Mouse (Mus musculus) C2C12 (cell line): Measurements from ENCODE around the gene Hist1h4a. TPM values are rescaled to one million over a fixed set of nuclear protein-coding genes. Genes with fewer than 3 reads are reported as not detected.
"Not testable (repeated sequence)": the region's sequence is repeated elsewhere in the genome, so short reads cannot be mapped to it uniquely, and the experiment has no call there.

Experiments
- H3K27me3 ChIP-seq: one replicate; pipeline ENCODE4 v1.6.1; 2011; ENCODE audit not compliant: control insufficient read depth, insufficient read depth, insufficient read length
- H3K36me3 ChIP-seq: one replicate; pipeline ENCODE4 v1.6.1; 2011; ENCODE audit not compliant: control insufficient read depth, insufficient read depth
- H3K4me3 ChIP-seq: one replicate; pipeline ENCODE4 v1.5.1; 2011; ENCODE audit warnings: mild to moderate bottlenecking, control low read depth; ENCODE audit not compliant: poor library complexity, insufficient read depth, severe bottlenecking
- H3K79me2 ChIP-seq: one replicate; pipeline ENCODE4 v1.6.1; 2011; ENCODE audit not compliant: control insufficient read depth, insufficient read depth
- H3K79me3 ChIP-seq: one replicate; pipeline ENCODE4 v1.6.1; 2011; ENCODE audit warnings: low read depth, control low read depth
- H3ac ChIP-seq: one replicate; pipeline ENCODE3; 2011; ENCODE audit warnings: low read depth; ENCODE audit not compliant: control insufficient read depth, insufficient read length
- CEBPB ChIP-seq: IDR thresholded peaks from one replicate; pipeline ENCODE4 v1.6.1; 2011; ENCODE audit warnings: low read depth, mild to moderate bottlenecking, control low read depth, moderate library complexity
- CTCF ChIP-seq: IDR thresholded peaks from one replicate; pipeline ENCODE4 v1.5.1; 2011; ENCODE audit not compliant: control insufficient read depth, insufficient read depth, insufficient read length
- FOSL1 ChIP-seq: IDR thresholded peaks from one replicate; pipeline ENCODE4 v1.8.0; 2011; ENCODE audit warnings: mild to moderate bottlenecking, low read length; ENCODE audit not compliant: poor library complexity, insufficient read depth, severe bottlenecking
- MAX ChIP-seq: IDR thresholded peaks from one replicate; pipeline ENCODE4 v1.6.1; 2011; ENCODE audit warnings: mild to moderate bottlenecking, control low read depth
- MYOD1 ChIP-seq: IDR thresholded peaks from one replicate; pipeline ENCODE4 v1.6.1; 2011; ENCODE audit warnings: low read depth; ENCODE audit not compliant: control insufficient read depth, insufficient read length
- MYOG ChIP-seq: IDR thresholded peaks from one replicate; pipeline ENCODE4 v1.6.1; 2011; ENCODE audit not compliant: control insufficient read depth, insufficient read length; ENCODE audit errors: extremely low read depth
- USF1 ChIP-seq: IDR thresholded peaks from one replicate; pipeline ENCODE4 v1.6.1; 2011; ENCODE audit warnings: low read depth, mild to moderate bottlenecking, control low read depth, moderate library complexity
- polyA plus RNA-seq: library from polyadenylated mRNA; unstranded; fragments of >200 nt; fragmentation: generic; extraction: Trizol; gene quantifications from one replicate; pipeline ENCODE4 v1.2.1, GENCODE M21; 2012; ENCODE audit warnings: missing spikeins

Gene Hist1h4a
- polyA plus RNA-seq, 1 experiment: 6.8 TPM

DNA sequence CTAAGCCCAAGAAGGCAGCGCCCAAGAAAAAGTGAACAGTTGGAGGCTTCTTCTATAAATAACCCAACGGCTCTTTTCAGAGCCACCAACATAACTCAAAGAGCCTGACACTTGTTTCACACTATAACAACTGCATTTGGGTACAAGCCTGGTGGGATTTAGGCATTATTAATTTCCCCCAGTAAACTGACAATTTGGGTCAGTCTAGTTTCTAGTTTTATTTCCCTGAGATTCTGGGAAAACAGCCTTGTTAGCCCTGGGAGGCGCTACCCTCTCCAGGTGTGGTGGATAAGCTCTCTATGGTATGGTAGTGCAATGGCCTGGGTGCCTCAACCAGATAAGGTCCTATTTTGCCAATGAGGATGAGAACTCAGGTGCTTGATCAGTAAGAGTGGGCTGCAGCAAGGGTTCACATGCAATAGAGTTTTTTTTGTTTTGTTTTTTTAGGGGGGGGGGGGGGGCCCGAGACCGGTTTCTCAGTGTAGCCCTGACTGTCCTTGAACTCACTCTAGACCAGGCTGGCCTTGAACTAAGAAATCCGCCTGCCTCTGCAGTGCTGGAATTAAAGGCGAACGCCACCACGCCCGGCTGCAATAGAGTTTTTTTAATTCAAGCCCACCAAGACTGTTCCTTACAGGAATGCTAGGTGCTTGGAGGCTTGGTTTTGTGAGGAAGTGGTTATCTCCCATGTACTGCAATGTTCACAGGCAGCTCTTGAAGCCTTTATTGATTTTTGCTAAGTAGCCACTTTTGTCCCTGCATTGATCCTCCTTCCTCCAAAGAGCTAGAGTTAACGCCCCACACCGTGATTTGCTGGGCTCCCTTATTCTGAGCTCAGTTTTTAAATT lies 3.5 kb upstream of the Hist1h4a start:
- peak overlapping the region; percentile 23 for H3K4me3 ChIP-seq
- H3ac ChIP-seq: no peak overlapping the region
- TF ChIP-seq CEBPB: no peak
- no peak for TF ChIP-seq CTCF
- TF ChIP-seq MYOG: no peak
- TF ChIP-seq FOSL1: no peak
- no peak for TF ChIP-seq MAX
- TF ChIP-seq MYOD1: no peak
- no peak for TF ChIP-seq USF1
- no peaks in the 10 kb centered on the region for H3K36me3 ChIP-seq
- H3K79me3 ChIP-seq: no peaks in the 10 kb centered on the region
- H3K79me2 ChIP-seq: no peaks in the 10 kb centered on the region
- H3K27me3 ChIP-seq: no peaks in the 10 kb centered on the region

DNA sequence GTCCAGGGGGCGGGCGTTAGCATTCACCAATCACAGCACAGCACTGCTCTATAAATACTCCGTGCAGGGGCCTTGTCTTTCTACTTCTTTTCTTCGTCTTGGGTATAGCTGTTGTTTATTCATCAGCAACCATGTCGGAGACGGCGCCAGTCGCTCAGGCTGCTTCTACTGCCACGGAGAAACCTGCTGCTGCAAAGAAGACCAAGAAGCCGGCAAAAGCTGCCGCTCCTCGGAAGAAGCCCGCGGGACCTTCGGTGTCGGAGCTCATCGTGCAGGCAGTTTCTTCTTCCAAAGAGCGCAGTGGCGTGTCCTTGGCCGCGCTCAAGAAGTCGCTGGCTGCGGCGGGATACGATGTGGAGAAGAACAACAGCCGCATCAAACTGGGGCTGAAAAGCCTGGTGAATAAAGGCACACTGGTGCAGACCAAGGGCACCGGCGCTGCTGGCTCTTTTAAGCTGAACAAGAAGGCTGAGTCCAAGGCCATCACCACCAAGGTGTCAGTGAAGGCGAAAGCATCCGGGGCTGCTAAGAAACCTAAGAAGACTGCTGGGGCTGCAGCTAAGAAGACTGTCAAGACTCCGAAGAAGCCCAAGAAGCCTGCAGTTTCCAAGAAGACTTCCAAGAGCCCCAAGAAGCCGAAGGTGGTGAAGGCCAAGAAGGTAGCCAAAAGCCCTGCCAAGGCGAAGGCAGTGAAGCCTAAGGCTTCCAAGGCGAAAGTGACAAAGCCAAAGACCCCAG lies 2.7 kb upstream of the Hist1h4a start, which contains the start of gene Hist1h1a:
Hist1h1a (plus strand) TSS at position 81 of the 738 bp plus-strand sequence.
- Histone ChIP-seq H3K4me3 (peak within 1 kb of the TSS; percentile 23), H3K79me2 (no peaks in the 10 kb centered on the region), H3K79me3 (no peaks in the 10 kb centered on the region), H3ac (no peak within 1 kb of the TSS), H3K27me3 (no peaks in the 10 kb centered on the region), H3K36me3 (no peaks in the 10 kb centered on the region)
- TF ChIP-seq CTCF (no peak), USF1 (no peak), MAX (no peak), FOSL1 (no peak)

DNA sequence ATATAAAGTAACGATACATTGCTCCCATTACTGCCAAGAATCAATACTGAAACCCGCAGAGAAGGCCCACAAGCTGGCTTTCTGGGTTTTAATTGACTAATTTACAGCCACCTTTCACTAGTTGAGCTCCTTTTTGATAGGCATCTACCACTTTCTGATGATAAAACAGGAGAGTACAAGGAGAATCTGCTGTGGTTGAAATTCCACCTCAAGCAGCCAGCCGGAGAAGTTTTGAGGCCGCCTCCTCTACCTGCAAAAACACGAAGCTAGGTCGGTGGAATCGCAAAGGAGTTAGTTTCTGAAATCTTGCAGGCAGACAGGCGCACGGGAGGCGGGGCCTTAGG lies 2.2 kb upstream of the Hist1h4a start:
- no peak for TF ChIP-seq MYOD1
- no peak for TF ChIP-seq MAX
- TF ChIP-seq USF1: no peak
- TF ChIP-seq MYOG: no peak
- TF ChIP-seq CTCF: no peak
- no peak for TF ChIP-seq FOSL1
- Histone ChIP-seq H3K79me3 (no peaks in the 10 kb centered on the region), H3K36me3 (no peaks in the 10 kb centered on the region), H3ac (no peak overlapping the region), H3K79me2 (no peaks in the 10 kb centered on the region), H3K27me3 (no peaks in the 10 kb centered on the region), H3K4me3 (peak overlapping the region; percentile 23)

DNA sequence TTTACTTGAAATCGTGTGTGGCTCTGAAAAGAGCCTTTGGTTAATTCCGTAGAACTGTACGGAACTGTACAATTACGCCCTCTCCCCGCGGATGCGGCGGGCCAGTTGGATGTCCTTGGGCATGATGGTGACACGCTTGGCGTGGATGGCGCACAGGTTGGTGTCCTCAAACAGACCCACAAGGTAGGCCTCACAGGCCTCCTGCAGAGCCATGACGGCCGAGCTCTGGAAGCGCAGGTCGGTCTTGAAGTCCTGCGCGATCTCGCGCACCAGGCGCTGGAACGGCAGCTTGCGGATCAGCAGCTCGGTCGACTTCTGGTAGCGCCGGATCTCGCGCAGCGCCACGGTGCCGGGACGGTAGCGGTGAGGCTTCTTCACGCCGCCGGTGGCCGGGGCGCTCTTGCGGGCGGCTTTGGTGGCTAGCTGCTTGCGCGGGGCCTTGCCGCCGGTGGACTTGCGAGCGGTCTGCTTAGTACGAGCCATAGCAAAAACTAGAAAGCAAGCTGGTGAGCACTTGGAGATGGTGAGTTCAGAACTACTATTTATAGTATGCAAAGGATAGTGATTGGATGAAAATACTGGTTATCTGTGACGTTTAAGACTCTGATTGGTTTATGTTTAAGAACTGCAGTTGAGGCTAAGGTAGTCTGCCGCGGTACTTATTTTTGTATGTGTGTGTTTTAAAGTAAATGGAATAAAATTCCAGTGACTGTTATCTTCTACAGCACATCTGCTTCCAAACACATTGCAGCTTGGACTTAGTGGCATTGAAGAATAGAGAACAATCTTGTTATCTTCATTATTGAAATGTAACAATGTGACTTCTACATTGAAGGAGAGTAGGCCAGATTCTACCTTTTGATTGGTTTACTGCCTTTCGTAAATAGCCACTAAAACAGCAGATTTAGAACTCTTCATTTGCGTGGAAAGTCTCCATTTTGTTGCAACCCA lies 1.1 kb upstream of the Hist1h4a start, which contains the start of gene Hist1h3a:
Hist1h3a (minus strand) TSS at position 516 of the 951 bp plus-strand sequence.
- Histone ChIP-seq H3K4me3 (peak within 1 kb of the TSS; percentile 24), H3ac (peak within 1 kb of the TSS; percentile 38)
- H3K36me3 ChIP-seq, H3K27me3 ChIP-seq, H3K79me2 ChIP-seq, H3K79me3 ChIP-seq: not testable (repeated sequence)

DNA sequence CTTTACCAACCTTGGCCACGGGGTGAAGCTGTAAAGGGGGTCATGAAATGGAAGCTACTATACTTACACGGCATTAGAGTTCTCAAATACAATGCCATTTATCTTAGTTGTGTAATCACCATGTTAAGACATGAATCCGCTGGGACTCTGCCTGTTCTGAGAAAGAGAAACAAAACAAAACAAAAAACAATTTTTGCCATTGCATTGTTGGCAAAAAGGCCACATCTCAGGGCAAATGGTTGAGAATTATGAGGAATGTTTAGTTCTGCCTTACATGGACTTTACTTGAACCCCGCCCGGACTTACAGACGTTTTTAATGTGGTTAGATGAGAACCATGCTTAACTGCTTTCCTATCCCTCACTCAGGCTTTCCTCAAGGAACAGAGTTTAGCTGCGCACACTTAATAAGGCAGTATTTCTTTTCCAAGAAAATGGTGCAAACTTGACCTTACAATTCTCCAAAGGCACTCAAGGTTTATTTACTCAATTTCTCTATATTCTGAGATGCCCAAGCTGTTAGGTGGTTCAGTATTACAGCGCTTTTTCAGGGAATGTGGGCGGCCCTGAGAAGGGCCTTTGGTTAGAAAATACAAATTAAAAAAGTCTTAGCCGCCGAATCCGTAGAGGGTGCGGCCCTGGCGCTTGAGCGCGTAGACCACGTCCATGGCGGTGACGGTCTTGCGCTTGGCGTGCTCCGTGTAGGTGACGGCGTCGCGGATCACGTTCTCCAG lies 624 bp downstream of the Hist1h4a start:
- peak overlapping the region; percentile 18 for H3ac ChIP-seq
- no peaks in the 10 kb centered on the region for H3K79me3 ChIP-seq
- no peaks in the 10 kb centered on the region for H3K79me2 ChIP-seq
- TF ChIP-seq FOSL1 (no peak), CEBPB (no peak), CTCF (no peak), MYOD1 (no peak), MAX (no peak), MYOG (no peak), USF1 (no peak)
- H3K27me3 ChIP-seq: no peaks in the 10 kb centered on the region
- peak overlapping the region; percentile 24 for H3K4me3 ChIP-seq
- no peaks in the 10 kb centered on the region for H3K36me3 ChIP-seq
